Mouse (Mus musculus) E14TG2a.4 (cell line): ENCODE measurements around the gene Peli2.

ENCODE experiments used
- H3K27me3 ChIP-seq: 2 replicates; pipeline ENCODE4 v1.6.1; 2014; ENCODE audit warnings: low read length, control low read depth; ENCODE audit not compliant: insufficient read depth
- H3K36me3 ChIP-seq: 2 replicates; pipeline ENCODE4 v1.6.1; 2014; ENCODE audit warnings: low read length, control low read depth; ENCODE audit not compliant: insufficient read depth
- H3K4me1 ChIP-seq: replicated peaks from 2 replicates; pipeline ENCODE4 v1.6.1; 2014; ENCODE audit warnings: low read depth, low read length, control low read depth
- H3K4me3 ChIP-seq: replicated peaks from 2 replicates; pipeline ENCODE4 v1.5.1; 2014; ENCODE audit warnings: mild to moderate bottlenecking, low read length
- H3K9me3 ChIP-seq: 2 replicates; pipeline ENCODE4 v1.6.1; 2014; ENCODE audit warnings: low read length, control low read depth
- CTCF ChIP-seq: conservative IDR thresholded peaks from 2 replicates; pipeline ENCODE4 v1.5.1; 2014; ENCODE audit warnings: low read length
- NANOG ChIP-seq: IDR thresholded peaks from 2 replicates; pipeline ENCODE4 v1.6.1; 2014; ENCODE audit warnings: borderline replicate concordance, low read length, mixed read lengths
- POU5F1 ChIP-seq: IDR thresholded peaks from 2 replicates; pipeline ENCODE4 v1.6.1; 2014; ENCODE audit warnings: low read length, borderline replicate concordance

The Peli2 gene

GRCm38 (mm10) chr14:48191925-48192324 lies 71.3 kb downstream of the Peli2 start:
- TF ChIP-seq POU5F1 (no peak), NANOG (no peak), CTCF (no peak)
- H3K4me3 ChIP-seq, result no peak overlapping the region
- peaks cover 10% of the 10 kb centered on the region; the same call in 1 of the 2 replicates for H3K4me1 ChIP-seq
- no peaks in the 10 kb centered on the region for H3K9me3 ChIP-seq
- H3K36me3 ChIP-seq, result no peaks in the 10 kb centered on the region
- H3K27me3 ChIP-seq, result no peaks in the 10 kb centered on the region

GRCm38 (mm10) chr14:48196804-48197203 lies 76.2 kb downstream of the Peli2 start:
- no peak for TF ChIP-seq POU5F1
- TF ChIP-seq NANOG, result no peak
- no peak for TF ChIP-seq CTCF

DNA sequence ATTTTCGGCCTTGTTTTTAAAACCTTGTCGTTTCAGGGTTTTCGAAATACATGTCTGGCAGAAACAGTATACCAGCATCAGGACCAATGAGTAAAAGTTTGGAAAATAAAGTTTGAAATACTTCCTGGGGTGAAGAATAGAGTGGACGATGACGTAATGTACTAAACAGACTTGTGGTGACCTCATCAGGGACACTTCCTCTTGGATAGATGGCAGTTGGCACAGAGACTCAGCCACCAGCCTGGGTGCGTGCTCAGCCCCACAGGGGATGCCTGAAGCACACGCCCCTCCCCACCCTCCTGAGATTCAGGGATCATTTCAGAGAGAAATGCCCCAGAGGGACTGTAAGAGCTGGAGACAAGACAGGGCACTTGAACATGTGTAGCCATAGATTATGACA lies 76.7 kb downstream of the Peli2 start:
- Histone ChIP-seq H3K9me3 (peaks cover 5% of the 10 kb centered on the region; the same call in 1 of the 2 replicates), H3K4me1 (0 out of 2 replicates have a peak, but pooled peaks cover under 1% of the 10 kb centered on the region), H3K4me3 (no peak overlapping the region), H3K36me3 (no peaks in the 10 kb centered on the region), H3K27me3 (no peaks in the 10 kb centered on the region)
- TF ChIP-seq CTCF (no peak), NANOG (no peak), POU5F1 (no peak)

More at GRCm38 (mm10) chr14:48196804-48197203, 76.2 kb downstream of the Peli2 start:
- Histone ChIP-seq H3K4me1 (0 out of 2 replicates have a peak, but pooled peaks cover 5% of the 10 kb centered on the region), H3K9me3 (0 out of 2 replicates have a peak, but pooled peaks cover under 1% of the 10 kb centered on the region), H3K36me3 (no peaks in the 10 kb centered on the region), H3K4me3 (no peak overlapping the region), H3K27me3 (no peaks in the 10 kb centered on the region)

GRCm38 (mm10) chr14:48198190-48198954 lies 77.7 kb downstream of the Peli2 start:
- H3K9me3 ChIP-seq, result peaks cover 5% of the 10 kb centered on the region; the same call in 1 of the 2 replicates
- no peaks in the 10 kb centered on the region for H3K27me3 ChIP-seq
- no peak for TF ChIP-seq NANOG
- no peak for TF ChIP-seq CTCF
- no peak overlapping the region for H3K4me3 ChIP-seq
- no peaks in the 10 kb centered on the region for H3K36me3 ChIP-seq
- H3K4me1 ChIP-seq, result no peaks in the 10 kb centered on the region

GRCm38 (mm10) chr14:48198957-48199356 lies 78.3 kb downstream of the Peli2 start:
- H3K36me3 ChIP-seq, result no peaks in the 10 kb centered on the region
- H3K4me3 ChIP-seq, result no peak overlapping the region
- TF ChIP-seq POU5F1, result no peak
- no peaks in the 10 kb centered on the region for H3K4me1 ChIP-seq
- no peaks in the 10 kb centered on the region for H3K27me3 ChIP-seq
- H3K9me3 ChIP-seq, result peaks cover 5% of the 10 kb centered on the region; the same call in 1 of the 2 replicates

DNA sequence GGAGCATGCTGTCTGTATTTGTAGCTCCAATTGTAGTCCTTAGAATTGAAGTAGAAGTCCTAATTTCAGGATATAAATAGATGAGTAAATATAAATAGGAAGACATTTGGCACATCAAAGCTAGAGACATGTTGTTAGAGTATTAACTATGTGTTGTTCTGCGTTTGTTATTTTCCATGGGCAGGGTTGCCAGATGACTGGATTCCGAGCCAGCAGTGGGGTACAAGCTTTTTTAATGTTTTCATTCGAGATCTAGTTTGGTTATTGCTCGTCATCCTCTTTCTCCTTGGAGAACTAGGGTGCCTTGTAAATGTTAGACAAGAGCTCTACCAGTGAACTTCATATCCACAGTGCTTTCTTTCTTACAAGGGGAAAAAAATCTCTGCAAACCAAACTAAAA lies 78.9 kb downstream of the Peli2 start:
- TF ChIP-seq CTCF (no peak), NANOG (no peak), POU5F1 (no peak)
- Histone ChIP-seq H3K27me3 (no peaks in the 10 kb centered on the region), H3K36me3 (no peaks in the 10 kb centered on the region), H3K9me3 (peaks cover 5% of the 10 kb centered on the region; the same call in 1 of the 2 replicates), H3K4me3 (no peak overlapping the region), H3K4me1 (no peaks in the 10 kb centered on the region)

GRCm38 (mm10) chr14:48200291-48200690 lies 79.7 kb downstream of the Peli2 start:
- H3K4me3 ChIP-seq, result no peak overlapping the region
- no peaks in the 10 kb centered on the region for H3K27me3 ChIP-seq
- TF ChIP-seq CTCF, result no peak
- TF ChIP-seq NANOG, result no peak
- no peaks in the 10 kb centered on the region for H3K36me3 ChIP-seq
- no peaks in the 10 kb centered on the region for H3K4me1 ChIP-seq
- H3K9me3 ChIP-seq, result peaks cover 5% of the 10 kb centered on the region; the same call in 1 of the 2 replicates

GRCm38 (mm10) chr14:48200788-48201187 lies 80.2 kb downstream of the Peli2 start:
- H3K4me3 ChIP-seq, result no peak overlapping the region
- H3K36me3 ChIP-seq, result no peaks in the 10 kb centered on the region
- TF ChIP-seq POU5F1, result no peak
- TF ChIP-seq NANOG, result no peak
- TF ChIP-seq CTCF, result no peak
- peaks cover 5% of the 10 kb centered on the region; the same call in 1 of the 2 replicates for H3K9me3 ChIP-seq
- no peaks in the 10 kb centered on the region for H3K27me3 ChIP-seq
- H3K4me1 ChIP-seq, result no peaks in the 10 kb centered on the region

DNA sequence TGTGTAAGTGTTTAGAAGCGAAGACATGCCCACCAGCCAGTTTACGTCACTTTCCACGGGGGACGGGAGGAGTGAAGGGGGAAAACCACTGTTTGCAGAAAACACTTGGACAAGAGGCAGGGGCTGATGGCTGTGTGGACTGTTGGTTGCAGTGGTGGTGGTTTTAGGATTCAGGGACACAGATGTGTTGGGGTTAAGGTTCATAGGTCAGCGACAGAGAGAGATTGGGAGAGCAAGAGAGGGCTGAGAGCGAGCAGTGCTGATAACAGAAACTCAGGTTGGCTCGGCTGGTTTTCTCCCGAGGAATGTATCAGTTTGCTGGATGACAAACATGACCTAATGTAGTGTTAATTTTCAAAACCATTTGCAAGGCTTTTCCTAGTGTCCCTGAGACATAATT lies 80.8 kb downstream of the Peli2 start:
- Histone ChIP-seq H3K27me3 (no peaks in the 10 kb centered on the region), H3K4me3 (no peak overlapping the region), H3K9me3 (peaks cover 5% of the 10 kb centered on the region; the same call in 1 of the 2 replicates), H3K4me1 (no peaks in the 10 kb centered on the region), H3K36me3 (no peaks in the 10 kb centered on the region)
- TF ChIP-seq NANOG (no peak), POU5F1 (no peak)
